Mouse (Mus musculus) forelimb bud, embryonic 11.5 days (tissue): ENCODE results near the gene Kank3.
A peak's percentile ranks its signal among the peaks of the same experiment; 100 is the strongest.

ENCODE experiments used
- DNase-seq: peaks from one replicate; pipeline ENCODE4 v3.0.0-alpha.2; 2012; ENCODE audit warnings: low read depth, low spot score

The Kank3 gene

DNA sequence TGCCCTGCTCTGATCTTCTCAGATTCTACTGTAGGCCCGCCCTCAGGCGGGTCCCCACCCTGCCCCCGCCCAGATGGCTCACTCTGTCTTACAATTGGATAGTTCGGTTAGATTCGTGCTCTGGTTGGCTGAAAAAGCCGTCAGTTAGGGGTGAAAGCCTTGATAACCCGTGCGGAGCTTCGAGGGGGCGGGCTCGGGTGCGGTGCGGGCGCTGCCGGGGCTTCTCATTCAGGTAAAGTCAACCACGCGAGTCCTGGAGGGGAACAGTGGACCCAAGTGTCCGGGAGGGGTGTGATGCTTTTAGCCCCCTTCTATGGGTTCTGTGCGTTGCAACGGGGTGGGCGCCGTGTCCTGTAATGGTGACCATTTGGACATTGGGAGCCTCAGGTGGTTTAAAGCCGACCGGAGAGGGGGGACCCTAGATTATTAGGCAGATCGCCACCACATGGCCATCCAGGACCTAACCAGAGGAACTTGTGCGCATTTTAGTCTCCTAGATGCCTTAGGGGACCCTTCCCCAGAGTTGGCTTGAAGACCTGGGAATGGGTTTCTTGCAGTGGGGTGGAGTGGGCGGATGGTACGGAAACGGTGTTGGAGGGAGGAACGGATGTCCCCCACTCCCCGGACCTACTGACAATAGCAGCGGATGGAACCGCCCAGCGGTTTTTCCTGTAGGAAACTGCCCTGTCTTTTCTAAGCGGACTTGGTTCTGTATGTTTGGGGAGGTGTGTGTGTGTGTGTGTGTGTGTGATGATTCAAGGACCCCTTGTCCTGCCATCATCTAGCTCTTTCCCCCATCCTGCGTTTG is at the start of gene Kank3:
Kank3 (plus strand) TSS at position 186 of the 808 bp plus-strand sequence.
- DNase-seq, result peak; percentile 95

DNA sequence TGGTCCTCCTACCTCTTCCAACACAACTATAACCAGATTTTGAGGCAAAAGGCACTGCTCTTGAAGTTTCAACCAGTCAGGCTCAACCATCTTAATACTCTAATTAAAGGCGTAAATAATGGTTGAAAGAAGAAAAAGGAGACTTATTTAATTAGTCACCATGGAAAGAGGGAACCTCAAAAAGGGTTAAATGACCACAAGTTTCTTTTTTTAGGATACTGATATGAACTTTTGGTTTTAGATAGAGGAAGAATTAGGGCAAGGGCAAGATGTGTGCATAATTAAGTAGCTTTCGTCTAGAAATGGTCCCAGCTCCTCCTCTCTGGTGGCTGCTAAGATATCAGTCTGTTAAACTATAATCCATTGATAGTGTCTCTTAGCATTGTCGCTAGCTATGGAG is 43.9 kb upstream of the Kank3 start:
- DNase-seq, result no peak

DNA sequence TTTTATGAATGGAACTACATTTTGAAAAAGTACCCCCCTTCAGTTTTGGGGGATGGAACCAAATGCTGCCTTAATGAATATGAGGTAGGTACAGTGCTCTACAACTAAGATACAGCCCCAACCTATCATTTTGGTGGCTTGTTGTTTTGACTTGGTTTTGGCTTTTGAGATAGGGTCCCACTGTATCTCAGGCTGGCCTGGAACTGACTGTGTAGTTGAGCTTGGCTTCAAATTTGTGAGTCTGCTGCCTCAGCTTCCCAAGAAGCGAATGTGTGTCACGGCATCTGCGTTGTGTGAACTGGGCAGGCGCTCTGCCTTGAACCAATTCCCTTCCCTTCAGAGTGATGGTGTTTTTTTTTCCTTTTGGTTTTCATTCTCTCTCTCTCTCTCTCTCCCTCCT is 38.7 kb upstream of the Kank3 start:
- no peak for DNase-seq

DNA sequence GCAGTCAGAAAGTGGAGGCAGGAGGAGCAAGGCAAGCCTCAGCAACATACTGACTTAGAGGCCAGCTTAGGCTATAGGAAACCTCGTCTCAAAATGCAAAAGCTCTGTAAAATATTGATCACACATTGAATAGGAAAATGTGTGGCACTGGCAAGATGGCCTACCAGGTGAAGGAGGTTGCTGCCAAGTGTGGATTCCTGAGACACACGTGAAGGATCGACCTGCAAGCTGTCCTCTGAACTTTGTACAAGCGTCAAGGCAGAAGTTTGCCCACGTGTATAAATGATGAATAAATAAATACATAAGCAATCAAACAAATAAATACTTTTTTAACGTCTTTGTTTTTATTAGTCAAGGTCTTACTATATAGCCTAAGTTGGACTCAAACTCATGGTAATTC is 36.9 kb upstream of the Kank3 start:
- DNase-seq, result no peak

DNA sequence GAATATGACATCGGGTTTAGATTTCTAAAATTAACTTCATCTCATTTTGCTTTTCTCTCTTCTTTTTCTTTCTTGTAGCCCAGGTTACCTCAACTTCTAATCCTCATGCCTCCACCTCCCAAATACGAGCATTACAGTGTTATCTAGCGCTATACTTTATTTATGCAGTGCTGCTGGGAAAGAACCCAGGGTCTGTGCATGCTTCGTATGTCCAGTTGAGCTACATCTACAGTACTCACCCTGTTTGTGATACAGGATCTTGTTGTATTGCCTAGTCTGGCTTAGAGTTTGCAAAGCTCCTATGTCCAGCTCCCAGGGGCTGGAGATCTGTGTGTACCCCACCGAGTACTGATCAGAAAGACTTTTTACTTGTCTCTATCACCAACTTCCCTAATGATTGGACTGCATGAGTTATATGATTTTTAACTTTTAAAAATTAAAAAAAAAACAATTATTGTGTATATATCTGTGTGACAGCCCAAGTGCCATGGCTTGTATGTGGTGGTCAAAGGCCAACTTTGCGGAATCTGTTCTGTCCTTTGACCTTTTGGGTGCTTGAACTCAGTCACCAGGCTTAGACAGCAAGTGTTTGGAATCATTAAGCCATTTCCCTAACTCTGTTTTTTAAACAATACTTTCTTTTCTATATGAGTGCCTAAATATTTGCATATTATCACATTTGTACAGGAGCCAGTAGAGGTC is 36.3 kb upstream of the Kank3 start:
- DNase-seq, result no peak

DNA sequence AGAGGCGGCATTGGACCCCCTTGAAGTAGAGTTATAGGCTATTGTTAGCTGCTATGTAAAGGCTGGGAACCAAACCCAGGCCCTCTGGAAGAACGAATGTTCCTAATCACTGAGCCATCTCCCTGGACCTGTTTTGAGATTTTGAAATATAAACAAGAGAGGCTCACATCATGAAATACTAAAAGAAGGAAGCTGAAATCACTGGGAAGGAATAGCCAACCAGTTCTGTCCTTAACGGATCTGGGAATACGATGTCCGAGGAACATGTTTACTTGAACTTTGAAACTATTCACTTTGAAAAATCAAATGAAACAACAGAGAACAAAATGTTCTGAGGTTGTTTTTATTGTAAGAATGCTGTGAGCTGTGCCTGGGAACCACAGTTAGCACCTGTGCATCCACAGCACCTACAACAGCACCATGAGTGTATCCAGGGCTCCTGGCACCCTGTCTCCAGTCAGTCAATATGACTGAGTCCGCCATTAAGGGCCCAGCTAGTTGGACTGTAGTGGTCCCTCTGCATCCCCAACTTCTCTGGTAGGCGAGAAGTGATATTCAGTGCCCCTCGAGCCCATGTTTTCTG is 35.7 kb upstream of the Kank3 start:
- no peak for DNase-seq

DNA sequence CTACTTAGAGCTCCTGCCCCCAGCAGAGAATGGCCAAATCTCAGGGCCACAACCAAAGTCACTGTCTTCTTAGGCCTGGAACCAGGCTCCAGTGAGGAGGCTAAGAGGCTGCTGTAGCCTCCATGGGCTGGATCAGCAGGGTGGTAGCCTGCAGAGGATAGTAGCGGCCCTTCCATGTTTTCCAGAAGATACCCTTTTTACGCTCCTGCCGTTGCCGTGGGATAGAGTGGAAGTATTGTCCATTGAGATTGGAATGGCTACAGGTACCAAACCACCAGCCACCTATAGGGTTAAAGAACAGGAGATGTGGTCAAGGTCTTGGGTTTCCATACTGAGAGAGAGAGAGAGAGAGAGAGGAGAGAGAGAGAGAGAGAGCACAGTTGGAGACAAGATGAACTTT is 35.0 kb upstream of the Kank3 start:
- DNase-seq, result no peak

DNA sequence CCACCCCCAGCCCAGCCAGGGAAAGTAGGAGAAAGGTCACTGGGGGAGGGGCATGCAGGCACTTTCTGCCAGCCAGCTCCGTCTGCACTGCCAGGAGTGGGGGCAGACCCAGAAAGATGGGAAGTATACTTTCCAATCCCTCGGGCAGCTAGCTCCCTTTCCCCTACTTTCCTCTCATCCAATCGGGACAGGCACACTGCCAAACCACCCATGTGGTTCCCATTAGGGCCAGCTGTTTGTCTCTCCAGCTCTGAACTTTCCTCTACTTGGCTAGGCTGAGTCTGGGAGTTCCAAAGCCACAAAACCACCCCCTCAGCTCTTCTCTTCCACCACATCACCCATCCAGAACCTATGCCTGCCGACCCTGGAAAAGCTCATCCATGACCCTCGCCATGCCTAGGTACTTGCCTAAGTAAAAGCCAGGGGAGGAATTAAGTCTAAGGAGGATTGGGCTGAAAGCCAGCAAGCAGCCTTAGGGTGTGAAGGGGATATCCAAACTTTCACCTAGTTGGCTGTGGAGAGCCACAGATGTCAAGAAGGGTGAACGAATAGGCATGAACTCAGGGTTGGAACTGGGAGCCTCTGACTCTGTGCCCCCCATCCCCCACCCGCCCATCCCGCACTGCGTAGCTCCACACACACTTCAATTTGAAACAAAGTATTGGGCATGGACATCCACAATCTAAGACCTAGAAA is 30.9 kb upstream of the Kank3 start:
- DNase-seq, result peak; percentile 94

DNA sequence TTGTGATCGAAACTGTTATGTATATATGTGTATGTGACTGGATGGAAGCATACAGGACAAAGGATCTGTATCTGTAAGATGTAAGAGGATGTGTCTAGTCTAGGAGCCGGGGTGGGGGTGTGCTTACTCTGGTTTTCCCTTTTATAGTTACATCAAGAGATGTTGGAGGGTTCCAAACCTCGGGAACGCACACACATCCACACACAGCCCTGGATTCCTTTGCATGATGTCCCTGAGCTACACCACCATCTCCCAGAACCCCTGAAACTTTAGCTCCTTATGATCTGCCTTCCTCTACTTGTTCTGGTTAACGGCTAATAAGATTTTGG is 30.4 kb upstream of the Kank3 start:
- DNase-seq, result no peak

DNA sequence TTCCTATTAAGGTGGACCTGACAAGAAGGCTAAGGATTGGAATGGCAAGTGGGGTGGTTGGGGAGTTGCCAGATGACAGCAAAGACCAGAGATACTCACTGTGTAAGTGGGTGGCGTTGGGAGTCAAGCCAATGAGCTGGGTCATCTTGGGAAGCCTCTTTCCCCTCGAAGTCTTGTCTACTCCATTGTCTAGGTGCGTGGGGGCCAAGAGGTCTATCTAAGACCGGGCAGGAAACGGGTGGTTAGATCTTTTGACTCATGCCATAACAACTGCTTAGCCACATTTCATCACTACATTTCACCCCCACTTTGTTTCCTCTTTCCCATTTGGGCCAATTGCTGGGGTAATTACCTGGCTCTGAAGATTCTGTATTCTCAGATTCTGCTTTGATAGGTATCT is 29.9 kb upstream of the Kank3 start:
- DNase-seq, result no peak

DNA sequence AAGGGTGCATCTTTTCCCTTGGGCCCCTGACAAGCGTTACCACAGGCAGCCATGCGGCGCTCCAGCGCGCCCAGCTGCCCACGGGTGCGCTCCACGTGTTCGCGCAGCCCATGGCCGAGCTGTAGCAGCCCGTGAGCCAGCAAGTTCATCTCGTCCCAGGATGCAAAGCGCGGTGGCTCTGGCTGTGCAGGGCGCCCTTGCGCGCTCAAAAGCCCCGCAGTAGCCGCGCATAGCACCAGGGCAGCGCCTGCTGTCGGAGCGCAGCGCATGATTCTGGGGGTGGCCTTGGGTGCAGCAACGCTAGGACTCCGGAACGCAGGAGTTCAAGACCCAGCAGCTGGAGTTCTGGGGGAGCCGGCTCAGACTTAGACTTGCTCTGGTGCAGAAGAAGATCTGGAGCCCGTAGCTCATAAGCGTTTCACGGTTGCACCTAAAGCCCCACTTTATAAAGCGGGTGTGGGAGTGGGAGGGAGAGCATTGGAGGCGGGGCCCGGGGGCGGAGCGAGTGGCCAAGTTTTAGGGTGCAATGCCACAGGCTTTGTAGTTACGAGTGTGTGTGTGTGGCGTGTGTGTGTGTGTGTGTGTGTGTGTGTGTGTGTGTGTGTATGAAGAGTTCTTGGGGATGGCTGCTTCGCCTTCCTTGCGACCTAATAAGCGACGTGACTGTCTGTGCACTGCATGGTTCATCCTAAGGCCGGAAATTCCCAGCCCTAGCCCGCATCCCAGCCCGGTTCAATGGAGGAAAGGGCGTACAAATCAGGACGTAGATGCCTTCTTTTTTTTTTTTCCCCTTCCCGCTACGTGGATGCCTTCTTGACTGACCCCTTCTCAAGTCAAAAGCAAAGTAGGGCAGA is 29.0 kb upstream of the Kank3 start, which contains the start of gene Angptl4:
Angptl4 (minus strand) TSS at position 707 of the 854 bp plus-strand sequence.
- peak; percentile 59 for DNase-seq

DNA sequence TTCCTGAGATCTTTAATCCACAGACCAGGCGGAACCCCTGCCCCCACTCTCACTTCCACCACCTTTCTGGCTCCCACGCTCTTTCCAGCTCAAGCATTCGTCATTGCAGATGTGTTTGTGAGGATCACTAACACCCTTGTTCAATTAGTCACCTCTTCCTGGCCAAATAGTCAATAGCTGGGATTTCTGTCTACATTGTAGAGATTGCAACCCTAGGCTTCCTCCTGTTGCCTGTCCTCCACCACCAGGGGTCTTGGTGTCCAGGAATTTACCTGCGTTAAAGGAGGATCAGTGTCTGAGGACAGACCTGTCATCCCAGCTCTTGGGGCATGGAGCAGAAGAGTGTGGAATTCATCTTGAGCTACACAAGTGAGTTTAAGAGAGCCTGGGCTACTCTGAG is 28.3 kb upstream of the Kank3 start:
- no peak for DNase-seq

DNA sequence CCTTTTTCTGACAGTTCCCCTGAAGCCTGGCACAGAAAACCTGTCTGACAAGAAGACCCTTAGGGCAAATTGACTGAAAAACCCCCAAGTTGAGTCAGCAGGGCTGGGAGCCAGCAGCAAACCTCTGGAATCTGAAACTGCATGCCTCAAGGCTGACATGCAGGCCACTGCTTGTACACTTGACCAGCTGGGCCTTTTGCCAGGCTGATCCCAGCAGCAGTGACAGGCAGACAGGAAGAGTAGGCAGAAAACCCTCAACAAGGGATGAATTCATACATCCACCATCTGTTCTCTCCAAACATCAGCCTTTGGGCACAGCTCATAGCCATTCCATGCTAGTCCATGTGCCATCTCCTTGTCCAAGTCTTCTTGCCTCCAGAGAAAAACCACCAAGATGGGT is 26.9 kb upstream of the Kank3 start:
- DNase-seq, result peak; percentile 41

DNA sequence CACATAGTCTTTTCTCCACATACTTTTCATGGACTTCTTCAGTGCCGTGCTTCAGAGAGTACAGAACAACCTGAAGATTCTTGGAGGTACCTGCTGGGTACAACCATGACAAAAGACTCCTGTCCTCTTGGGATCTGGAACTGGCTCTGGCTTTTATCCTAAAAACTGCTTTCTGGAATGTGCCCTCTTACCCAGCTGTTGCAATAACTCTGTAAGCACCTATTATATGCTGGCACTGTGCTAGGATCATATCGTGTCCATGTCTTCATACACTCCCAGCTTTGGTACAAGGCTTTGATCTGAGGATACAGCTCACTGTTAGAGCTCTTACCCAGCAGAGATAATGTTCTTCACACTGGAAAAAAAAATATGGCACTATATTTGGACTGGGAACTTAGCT is 25.4 kb upstream of the Kank3 start:
- no peak for DNase-seq

DNA sequence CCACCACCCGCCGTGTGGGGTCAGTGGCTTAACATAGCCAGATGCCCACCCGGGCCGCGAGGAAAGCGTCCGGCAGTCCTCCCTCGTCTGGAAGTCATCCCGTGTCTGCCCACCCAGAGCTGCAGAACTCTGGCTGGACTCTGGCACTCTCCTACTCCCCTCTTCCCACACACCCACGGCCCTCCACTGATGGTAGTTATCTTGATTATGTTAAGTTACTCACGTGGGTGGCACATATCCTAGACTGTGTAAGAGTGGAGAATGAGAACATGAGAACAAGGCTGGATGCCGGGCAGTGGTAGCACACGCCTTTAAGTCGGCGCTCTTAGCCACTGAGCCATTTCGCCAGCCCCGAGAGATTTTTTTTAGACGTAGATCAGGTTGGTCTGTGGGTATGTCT is 23.9 kb upstream of the Kank3 start:
- DNase-seq, result no peak

DNA sequence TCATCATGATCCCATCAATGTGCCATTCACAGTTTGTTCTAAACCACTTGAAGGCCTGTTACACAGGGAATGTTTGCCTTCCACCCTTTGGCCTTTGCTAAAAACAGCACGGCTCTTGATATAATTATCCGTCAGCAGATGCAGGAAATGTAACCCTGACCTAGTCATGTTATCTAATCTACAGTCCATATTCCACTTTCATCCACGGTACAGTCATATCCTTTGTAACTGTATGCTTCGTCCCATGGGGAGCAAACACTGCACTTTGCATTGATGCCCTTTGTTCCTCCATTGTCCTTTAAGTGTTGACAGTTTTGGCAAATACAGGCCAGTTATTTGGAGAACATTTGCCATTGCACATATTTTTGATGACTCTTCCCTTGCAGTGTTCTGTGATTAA is 21.6 kb upstream of the Kank3 start:
- no peak for DNase-seq

DNA sequence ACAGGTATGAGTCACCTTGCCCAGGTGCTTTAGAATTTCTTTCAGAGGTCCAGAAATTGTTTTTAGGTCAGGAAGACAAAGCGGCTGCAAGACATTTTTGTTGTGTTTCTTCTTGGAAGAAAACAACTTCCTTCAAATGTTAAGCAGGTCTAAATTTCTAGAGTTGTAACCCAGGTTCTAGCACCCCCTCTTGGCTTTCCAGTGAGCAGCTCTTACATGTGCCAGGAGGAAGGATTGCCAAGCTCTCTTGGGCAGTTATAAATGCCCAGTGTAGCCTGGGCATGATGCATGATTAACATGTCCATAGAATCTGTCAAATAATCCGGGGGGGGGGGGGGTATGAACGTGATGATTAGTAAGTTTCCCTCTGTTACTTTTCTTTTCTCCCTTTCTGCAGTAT is 12.0 kb upstream of the Kank3 start:
- DNase-seq, result no peak

DNA sequence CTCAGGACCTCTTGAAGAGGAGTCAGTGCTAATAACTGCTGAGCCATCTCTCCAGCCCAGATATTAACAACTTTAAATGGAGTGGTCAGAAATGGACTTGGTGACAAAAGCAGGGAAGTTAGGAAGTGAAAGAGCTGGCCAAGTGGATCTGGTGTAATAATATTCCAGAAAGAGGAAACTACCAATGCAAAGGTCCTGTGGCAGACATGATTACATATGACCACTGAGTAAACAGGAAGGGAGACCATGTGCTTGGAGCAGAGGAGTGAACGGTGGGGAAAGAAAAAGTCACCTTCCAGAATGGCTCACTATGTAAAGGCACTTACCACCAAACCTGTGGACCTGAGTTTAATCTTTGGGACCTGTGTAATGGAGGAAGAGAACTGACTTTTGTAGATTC is 11.0 kb upstream of the Kank3 start:
- DNase-seq, result no peak

DNA sequence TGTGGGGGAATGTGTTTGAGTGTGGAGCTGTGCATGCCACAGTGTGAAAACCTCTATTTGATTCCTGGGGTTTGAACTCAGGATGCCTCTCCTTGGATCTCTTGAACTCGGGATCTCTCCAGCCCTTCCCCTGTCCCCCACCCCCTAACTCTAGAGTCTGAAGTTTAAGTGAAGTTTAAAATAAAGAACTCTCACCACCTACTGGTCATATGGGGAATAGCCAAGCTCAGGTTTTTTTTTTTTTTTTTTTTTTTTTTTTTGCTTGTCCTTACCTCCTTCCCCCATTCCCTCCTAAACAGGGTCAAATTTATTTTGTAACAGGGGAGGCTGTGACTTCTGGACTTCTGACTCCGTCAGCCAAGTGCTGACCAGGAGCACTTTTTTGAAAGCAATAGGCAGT is 8.1 kb upstream of the Kank3 start:
- DNase-seq, result no peak

DNA sequence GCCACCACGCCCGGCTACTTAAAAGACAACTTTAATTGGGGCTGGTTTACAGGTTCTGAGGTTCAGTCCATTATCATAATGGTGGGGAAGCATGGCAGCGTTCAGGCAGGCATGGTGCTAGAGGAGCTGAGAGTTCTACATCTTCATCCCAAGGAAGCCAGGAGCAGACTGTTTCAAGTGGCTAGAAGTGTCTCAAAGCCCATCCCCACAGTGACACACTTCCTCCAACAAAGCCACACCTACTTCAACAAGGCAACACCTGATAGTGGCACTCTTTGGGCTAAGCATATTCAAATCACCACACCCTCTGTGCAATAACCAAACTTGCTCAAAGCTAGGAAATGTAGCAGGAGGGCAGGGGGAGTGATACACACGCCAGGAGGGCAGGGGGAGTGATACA is 6.1 kb upstream of the Kank3 start:
- no peak for DNase-seq

DNA sequence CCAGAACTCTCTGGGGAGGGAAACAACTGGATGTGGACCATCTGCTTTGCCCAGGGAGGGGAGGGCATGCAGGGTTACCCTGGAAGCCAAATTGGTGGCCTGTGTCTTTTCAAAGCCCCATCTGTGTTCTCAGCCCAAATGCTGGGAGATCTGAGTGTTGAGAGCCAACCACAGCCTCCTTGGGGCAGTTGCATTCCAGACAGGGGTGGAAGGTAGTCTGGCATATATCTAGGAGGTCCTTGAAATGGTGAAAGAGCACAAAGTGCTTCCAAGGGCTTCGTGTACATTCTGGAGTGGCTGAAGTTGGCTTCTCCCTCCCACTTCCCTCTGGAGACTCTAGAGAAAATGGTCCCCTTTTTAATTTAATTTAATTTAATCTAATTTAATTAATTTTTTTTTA is 5.6 kb upstream of the Kank3 start:
- no peak for DNase-seq
